Mouse (Mus musculus) E14TG2a.4 (cell line): ENCODE results near the gene Lbh.

Experiments used
- H3K27me3 ChIP-seq: 2 replicates; pipeline ENCODE4 v1.6.1; 2014; ENCODE audit warnings: low read length, control low read depth; ENCODE audit not compliant: insufficient read depth
- H3K36me3 ChIP-seq: 2 replicates; pipeline ENCODE4 v1.6.1; 2014; ENCODE audit warnings: low read length, control low read depth; ENCODE audit not compliant: insufficient read depth
- H3K4me1 ChIP-seq: replicated peaks from 2 replicates; pipeline ENCODE4 v1.6.1; 2014; ENCODE audit warnings: low read depth, low read length, control low read depth
- H3K4me3 ChIP-seq: replicated peaks from 2 replicates; pipeline ENCODE4 v1.5.1; 2014; ENCODE audit warnings: mild to moderate bottlenecking, low read length
- H3K9me3 ChIP-seq: 2 replicates; pipeline ENCODE4 v1.6.1; 2014; ENCODE audit warnings: low read length, control low read depth
- CTCF ChIP-seq: conservative IDR thresholded peaks from 2 replicates; pipeline ENCODE4 v1.5.1; 2014; ENCODE audit warnings: low read length
- NANOG ChIP-seq: IDR thresholded peaks from 2 replicates; pipeline ENCODE4 v1.6.1; 2014; ENCODE audit warnings: borderline replicate concordance, low read length, mixed read lengths
- POU5F1 ChIP-seq: IDR thresholded peaks from 2 replicates; pipeline ENCODE4 v1.6.1; 2014; ENCODE audit warnings: low read length, borderline replicate concordance

The Lbh gene

GRCm38 (mm10) chr17:72925111-72925510 is 7.0 kb downstream of the Lbh start:
- TF ChIP-seq CTCF (no peak), POU5F1 (no peak), NANOG (no peak)
- Histone ChIP-seq H3K4me1 (no peaks in the 10 kb centered on the region), H3K27me3 (peaks cover 39% of the 10 kb centered on the region), H3K36me3 (no peaks in the 10 kb centered on the region), H3K4me3 (no peak overlapping the region), H3K9me3 (no peaks in the 10 kb centered on the region; the same call in 1 of the 2 replicates)

DNA sequence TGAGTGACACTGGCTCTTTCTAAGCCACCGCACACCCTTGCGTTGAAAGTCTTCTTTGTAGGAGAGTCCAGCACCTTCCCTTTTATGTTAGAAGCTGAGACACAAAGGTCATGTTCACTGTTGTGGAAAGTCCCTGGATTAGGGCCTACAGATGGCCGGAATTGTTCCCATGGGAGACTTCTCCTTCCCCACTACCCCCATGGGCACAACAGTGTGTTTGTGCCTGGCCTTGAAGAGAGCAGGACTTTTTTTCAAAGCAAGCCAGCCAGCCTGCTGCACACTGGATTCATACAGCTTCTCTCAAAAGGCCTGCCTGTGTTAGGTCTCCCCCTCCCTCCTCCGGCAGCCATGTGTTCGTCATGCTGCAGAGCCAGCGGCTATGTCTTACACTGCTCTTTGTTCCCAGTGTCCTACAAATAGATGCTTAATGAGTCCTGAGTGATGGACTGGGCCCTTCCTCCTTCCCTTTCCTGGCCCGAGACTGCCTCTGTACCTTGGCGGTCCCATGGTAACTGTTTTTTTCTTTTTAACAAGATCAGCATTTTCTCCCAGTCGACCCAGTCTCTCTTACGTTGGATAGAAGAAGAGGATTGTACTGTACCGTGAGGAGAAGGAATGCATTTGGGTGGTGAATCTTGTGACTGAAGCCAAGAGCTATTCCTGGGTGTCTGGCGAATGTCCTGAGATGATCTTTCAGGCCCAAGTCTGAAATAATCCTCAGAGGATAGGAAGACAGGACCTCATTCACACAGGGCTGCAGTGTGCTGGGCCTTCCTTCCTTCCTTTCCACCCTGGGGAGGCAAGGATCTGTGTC is 7.9 kb downstream of the Lbh start:
- Histone ChIP-seq H3K36me3 (no peaks in the 10 kb centered on the region), H3K4me3 (no peak overlapping the region), H3K9me3 (no peaks in the 10 kb centered on the region; the same call in 1 of the 2 replicates), H3K27me3 (peaks cover 35% of the 10 kb centered on the region), H3K4me1 (no peaks in the 10 kb centered on the region)
- no peak for TF ChIP-seq POU5F1
- TF ChIP-seq CTCF, result no peak
- no peak for TF ChIP-seq NANOG

DNA sequence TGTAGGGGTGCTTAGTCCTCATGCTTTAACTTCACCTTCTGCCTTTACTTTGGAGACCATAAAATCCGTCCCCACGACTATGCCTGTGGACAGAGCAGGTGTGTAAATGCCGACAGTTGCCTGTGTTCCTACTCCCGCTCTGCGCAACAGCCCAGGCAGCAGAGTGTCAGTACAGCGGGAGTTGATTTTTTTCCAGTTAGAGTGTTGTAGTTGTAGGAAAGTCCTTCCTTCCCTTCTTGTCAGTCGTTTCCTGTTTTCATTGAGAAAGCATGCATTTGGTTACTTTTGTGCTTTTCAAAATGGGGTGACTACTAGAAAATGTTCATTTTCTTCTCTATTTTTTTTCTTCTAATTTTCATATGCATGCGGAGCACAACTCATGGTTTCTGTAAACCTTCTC is 8.9 kb downstream of the Lbh start:
- Histone ChIP-seq H3K36me3 (no peaks in the 10 kb centered on the region), H3K9me3 (peaks cover 9% of the 10 kb centered on the region), H3K4me1 (no peaks in the 10 kb centered on the region), H3K27me3 (peaks cover 25% of the 10 kb centered on the region), H3K4me3 (no peak overlapping the region)
- TF ChIP-seq POU5F1 (no peak), NANOG (no peak), CTCF (no peak)

GRCm38 (mm10) chr17:72933116-72933515 is 15.0 kb downstream of the Lbh start:
- Histone ChIP-seq H3K4me3 (no peak overlapping the region), H3K27me3 (no peaks in the 10 kb centered on the region), H3K36me3 (no peaks in the 10 kb centered on the region), H3K9me3 (peaks cover 22% of the 10 kb centered on the region), H3K4me1 (peaks cover 6% of the 10 kb centered on the region)
- no peak for TF ChIP-seq NANOG
- no peak for TF ChIP-seq CTCF
- TF ChIP-seq POU5F1, result no peak

- TF ChIP-seq POU5F1 (no peak), CTCF (no peak), NANOG (no peak)
- H3K36me3 ChIP-seq, result no peaks in the 10 kb centered on the region
- H3K4me3 ChIP-seq, result no peak overlapping the region
- H3K9me3 ChIP-seq, result peaks cover 22% of the 10 kb centered on the region
- no peaks in the 10 kb centered on the region for H3K27me3 ChIP-seq
- H3K4me1 ChIP-seq, result peaks cover 6% of the 10 kb centered on the region
Measured at GRCm38 (mm10) chr17:72934146-72934545, 16.0 kb downstream of the Lbh start.

DNA sequence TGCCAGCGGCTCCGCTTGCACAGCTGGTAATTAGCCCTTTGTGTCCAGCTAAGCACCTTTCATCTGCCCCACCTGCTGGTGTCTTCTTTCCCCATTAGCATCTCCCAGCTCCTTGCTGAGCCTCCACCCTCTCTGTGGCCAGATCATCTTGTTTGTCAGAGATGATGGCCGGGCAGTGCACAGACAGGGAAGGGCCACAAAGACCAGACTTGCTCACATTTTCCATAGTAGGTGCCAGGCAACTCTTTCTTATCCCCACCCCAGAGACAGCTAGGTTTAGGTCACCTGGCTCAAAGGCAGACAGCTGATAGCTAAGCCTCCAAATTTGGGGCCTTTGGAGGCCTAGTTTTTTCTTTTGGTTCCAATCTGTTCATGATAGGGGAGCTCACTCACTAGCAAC is 16.5 kb downstream of the Lbh start:
- Histone ChIP-seq H3K4me3 (no peak overlapping the region), H3K4me1 (peaks cover 6% of the 10 kb centered on the region), H3K36me3 (no peaks in the 10 kb centered on the region), H3K27me3 (no peaks in the 10 kb centered on the region), H3K9me3 (peaks cover 22% of the 10 kb centered on the region)
- TF ChIP-seq NANOG (no peak), CTCF (no peak), POU5F1 (no peak)

GRCm38 (mm10) chr17:72935921-72936320 is 17.8 kb downstream of the Lbh start:
- Histone ChIP-seq H3K9me3 (peaks cover 28% of the 10 kb centered on the region), H3K4me3 (no peak overlapping the region), H3K4me1 (peaks cover 6% of the 10 kb centered on the region), H3K36me3 (no peaks in the 10 kb centered on the region), H3K27me3 (no peaks in the 10 kb centered on the region)
- TF ChIP-seq NANOG (no peak), POU5F1 (no peak), CTCF (no peak)

DNA sequence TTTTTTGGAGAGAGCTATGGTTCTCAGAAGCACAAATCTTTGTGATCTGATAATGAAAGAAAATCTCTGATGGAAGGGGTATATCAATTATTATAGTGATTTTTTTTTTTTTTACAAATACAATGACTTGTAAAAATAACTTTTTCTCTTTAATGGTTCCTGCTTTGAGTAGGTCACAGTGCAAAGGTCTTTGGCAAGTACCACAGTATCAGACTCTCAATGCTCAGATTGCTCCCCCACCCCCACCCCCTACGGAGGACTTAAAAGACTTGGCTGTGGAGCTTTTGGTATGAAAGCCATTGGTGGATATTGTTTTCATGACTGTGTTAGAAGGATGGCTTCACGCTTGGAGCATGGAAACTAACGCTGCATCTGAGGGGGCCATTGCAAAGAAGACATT is 18.2 kb downstream of the Lbh start:
- peaks cover 6% of the 10 kb centered on the region for H3K4me1 ChIP-seq
- no peaks in the 10 kb centered on the region for H3K27me3 ChIP-seq
- no peak for TF ChIP-seq NANOG
- TF ChIP-seq CTCF, result no peak
- no peak for TF ChIP-seq POU5F1
- H3K9me3 ChIP-seq, result peaks cover 26% of the 10 kb centered on the region
- H3K4me3 ChIP-seq, result no peak overlapping the region
- H3K36me3 ChIP-seq, result no peaks in the 10 kb centered on the region
